Mouse (Mus musculus): ENCODE measurements around the gene Rhox8. TPM values are rescaled to one million over a fixed set of nuclear protein-coding genes. Genes with fewer than 3 reads are reported as not detected.
"Not testable (repeated sequence)": the region's sequence is repeated elsewhere in the genome, so short reads cannot be mapped to it uniquely, and the experiment has no call there.

The Rhox8 gene
- not detected for total RNA-seq (2021)
- long read RNA-seq, experiment 1: 0 reads
- long read RNA-seq, experiment 2: 0 reads

- DNase-seq: no peak
Measured at GRCm38 (mm10) chrX:37878844-37879243, at the start of gene Rhox8. TSS of gene Rhox8 (minus strand) at chrX:37878944.

GRCm38 (mm10) chrX:37916311-37916710 lies 37.6 kb upstream of the Rhox8 start:
- no peak for DNase-seq

GRCm38 (mm10) chrX:37908581-37908980 lies 29.8 kb upstream of the Rhox8 start:
- DNase-seq: no peak

- no peak for DNase-seq
Measured at GRCm38 (mm10) chrX:37903727-37904126, 25.0 kb upstream of the Rhox8 start.

- DNase-seq: not testable (repeated sequence)
Measured at GRCm38 (mm10) chrX:37901670-37902069, 22.9 kb upstream of the Rhox8 start, which contains the start of gene Rhox9. TSS of gene Rhox9 (minus strand) at chrX:37901770.

GRCm38 (mm10) chrX:37897132-37897531 lies 18.4 kb upstream of the Rhox8 start, which contains the start of gene Rhox7b:
TSS of gene Rhox7b (minus strand) at chrX:37897232.
- not testable (repeated sequence) for DNase-seq

GRCm38 (mm10) chrX:37871641-37872040 lies 7.1 kb downstream of the Rhox8 start:
- no peak for DNase-seq

- not testable (repeated sequence) for DNase-seq
Measured at GRCm38 (mm10) chrX:37831386-37831785, 47.4 kb downstream of the Rhox8 start, which contains the start of gene Rhox7a. TSS of gene Rhox7a (plus strand) at chrX:37831686.

GRCm38 (mm10) chrX:37826610-37827009 lies 52.1 kb downstream of the Rhox8 start, which contains the start of gene Rhox6:
TSS of gene Rhox6 (plus strand) at chrX:37826910.
- not testable (repeated sequence) for DNase-seq

Other genes with a start within 250 kb of the Rhox8 start
- gene Rhox2g, start 235.5 kb downstream of the Rhox8 start, total RNA-seq (2021): not detected
- not detected for gene Rhox4g, start 227.6 kb downstream of the Rhox8 start, total RNA-seq (2021)
- not detected for gene Rhox3h, start 210.2 kb downstream of the Rhox8 start, total RNA-seq (2021)
- gene Rhox2h, start 205.7 kb downstream of the Rhox8 start, total RNA-seq (2021): not detected
- gene Rhox5, start 74.1 kb downstream of the Rhox8 start, total RNA-seq (2021): not detected
- not detected for gene Rhox6, start 52.0 kb downstream of the Rhox8 start, total RNA-seq (2021)
- gene Rhox7a, start 47.3 kb downstream of the Rhox8 start, total RNA-seq (2021): not detected
- not detected for gene Rhox7b, start 18.3 kb upstream of the Rhox8 start, total RNA-seq (2021)
- not detected for gene Rhox9, start 22.8 kb upstream of the Rhox8 start, total RNA-seq (2021)
- gene Btg1-ps1, start 139.9 kb upstream of the Rhox8 start, total RNA-seq (2021): not detected
- gene Btg1-ps2, start 164.2 kb upstream of the Rhox8 start, total RNA-seq (2021): not detected
- not detected for gene Rhox10, start 187.5 kb upstream of the Rhox8 start, total RNA-seq (2021)
- gene Rhox11, start 206.2 kb upstream of the Rhox8 start, total RNA-seq (2021): not detected
- not detected for gene Rhox12, start 232.0 kb upstream of the Rhox8 start, total RNA-seq (2021)
- gene Rhox13, start 242.3 kb upstream of the Rhox8 start, total RNA-seq (2021): not detected

Measured in gastrocnemius, postnatal 25 days (tissue).